Mouse (Mus musculus) cerebellum, postnatal 4 days (tissue): ENCODE measurements around the gene Glis1.

Source experiments
- DNase-seq, 2 experiments: peaks; one replicate each; pipeline ENCODE4 v3.0.0; 2022; ENCODE audit warnings: low spot score in 2 of 2, mixed read lengths in 1 of 2

The Glis1 gene

DNA sequence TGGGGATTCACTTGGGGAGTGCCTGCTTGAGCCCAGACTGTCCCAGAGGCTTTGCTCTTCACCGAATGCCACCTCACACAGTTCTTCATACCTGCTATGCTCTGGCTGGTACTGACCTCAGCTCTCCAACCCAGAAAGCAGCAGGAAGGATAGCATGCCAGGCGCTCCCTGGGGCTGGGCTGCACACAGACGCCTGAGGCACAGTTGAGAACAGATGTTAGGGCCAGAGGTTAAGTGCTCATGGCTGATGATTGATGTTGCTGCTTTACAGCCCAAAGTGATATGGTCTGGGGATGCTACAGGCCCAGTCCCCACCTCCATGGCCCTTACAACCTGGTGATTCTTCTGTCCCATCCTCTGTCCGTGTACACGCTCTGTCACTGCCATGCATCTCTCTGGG is 190.6 kb downstream of the Glis1 start:
- DNase-seq: no peak

- DNase-seq: peak in 1 of 2 experiments; percentile 29
Observed at GRCm38 (mm10) chr4:107628226-107628625, 193.8 kb downstream of the Glis1 start.

DNA sequence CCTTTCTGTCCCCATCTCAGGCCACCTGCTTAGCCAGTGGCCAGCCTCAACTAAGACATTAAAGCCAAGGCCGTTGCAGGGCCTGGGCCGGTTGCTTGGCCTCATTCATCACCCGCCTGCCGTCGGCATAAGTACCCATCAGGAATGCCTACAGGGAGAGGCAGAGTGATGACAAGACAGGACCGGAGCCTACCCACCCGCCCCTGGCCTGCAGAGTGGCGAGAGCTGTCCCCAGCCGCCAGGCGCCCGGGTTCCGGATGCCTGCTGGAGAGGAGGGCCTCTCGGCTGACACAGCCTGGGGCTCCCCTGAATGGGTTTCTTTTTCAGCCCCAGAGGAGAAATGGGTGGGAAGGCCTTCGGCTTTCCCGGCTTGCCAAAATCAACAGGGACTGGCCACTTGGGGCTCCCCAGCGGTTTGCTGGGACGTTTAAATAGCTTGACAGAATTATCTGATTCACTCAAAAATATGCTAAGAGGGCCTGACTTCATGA is 194.6 kb downstream of the Glis1 start:
- DNase-seq: no peak

DNA sequence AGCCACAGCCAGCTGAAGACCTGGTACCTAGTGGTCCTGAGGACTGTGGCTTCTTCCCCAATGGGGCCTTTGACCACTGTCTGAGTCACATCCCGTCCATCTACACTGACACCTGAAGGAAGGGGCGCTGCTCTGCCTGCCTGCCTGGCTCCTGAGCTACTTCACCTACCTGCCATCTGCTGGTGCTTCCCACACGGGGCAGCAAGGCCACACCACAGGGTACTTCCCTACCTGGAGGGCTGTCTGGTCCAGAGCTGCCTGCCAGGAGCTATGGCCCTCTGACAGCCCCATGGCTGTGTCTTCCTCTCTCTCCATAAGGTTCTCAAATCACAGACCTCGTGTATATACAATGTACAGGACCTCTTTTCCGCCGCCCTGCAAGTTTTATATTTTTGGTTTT is 200.2 kb downstream of the Glis1 start:
- DNase-seq: no peak

- DNase-seq: no peak
Observed at GRCm38 (mm10) chr4:107636099-107636498, 201.7 kb downstream of the Glis1 start.

- DNase-seq: no peak
Observed at GRCm38 (mm10) chr4:107637670-107638069, 203.3 kb downstream of the Glis1 start.

GRCm38 (mm10) chr4:107638303-107638702 is 203.9 kb downstream of the Glis1 start:
- DNase-seq: no peak

GRCm38 (mm10) chr4:107641624-107642023 is 207.2 kb downstream of the Glis1 start:
- no peak for DNase-seq

- DNase-seq: no peak
Observed at GRCm38 (mm10) chr4:107648959-107649485, 214.6 kb downstream of the Glis1 start.

- DNase-seq: no peak
Observed at GRCm38 (mm10) chr4:107651021-107651496, 216.7 kb downstream of the Glis1 start.

GRCm38 (mm10) chr4:107652598-107653279 is 218.3 kb downstream of the Glis1 start:
- DNase-seq: peak; percentile 86 to 91

- DNase-seq: no peak
Observed at GRCm38 (mm10) chr4:107653280-107653643, 218.9 kb downstream of the Glis1 start.

GRCm38 (mm10) chr4:107660649-107661048 is 226.3 kb downstream of the Glis1 start:
- DNase-seq: peak in 1 of 2 experiments; percentile 40

DNA sequence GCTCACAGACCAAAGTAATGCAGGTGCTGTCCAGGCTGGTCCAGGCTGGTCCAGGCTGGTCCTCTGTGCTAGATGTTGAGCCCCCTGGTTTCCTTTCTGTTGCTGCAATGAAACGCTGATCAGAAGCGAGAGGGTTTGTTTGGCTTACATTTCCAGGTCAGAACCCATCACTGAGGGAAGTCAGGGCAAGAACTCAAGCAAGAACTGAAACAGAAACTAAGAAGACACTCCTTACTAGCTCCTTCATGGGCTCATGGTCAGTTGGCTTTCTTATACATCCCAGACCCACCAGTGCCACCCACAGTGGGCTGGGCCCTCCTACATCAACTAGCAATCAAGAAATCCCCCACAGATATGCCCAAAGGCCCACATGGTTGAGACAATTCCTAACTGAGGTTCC is 234.1 kb downstream of the Glis1 start:
- DNase-seq: no peak

- no peak for DNase-seq
Observed at GRCm38 (mm10) chr4:107670731-107671130, 236.3 kb downstream of the Glis1 start.

DNA sequence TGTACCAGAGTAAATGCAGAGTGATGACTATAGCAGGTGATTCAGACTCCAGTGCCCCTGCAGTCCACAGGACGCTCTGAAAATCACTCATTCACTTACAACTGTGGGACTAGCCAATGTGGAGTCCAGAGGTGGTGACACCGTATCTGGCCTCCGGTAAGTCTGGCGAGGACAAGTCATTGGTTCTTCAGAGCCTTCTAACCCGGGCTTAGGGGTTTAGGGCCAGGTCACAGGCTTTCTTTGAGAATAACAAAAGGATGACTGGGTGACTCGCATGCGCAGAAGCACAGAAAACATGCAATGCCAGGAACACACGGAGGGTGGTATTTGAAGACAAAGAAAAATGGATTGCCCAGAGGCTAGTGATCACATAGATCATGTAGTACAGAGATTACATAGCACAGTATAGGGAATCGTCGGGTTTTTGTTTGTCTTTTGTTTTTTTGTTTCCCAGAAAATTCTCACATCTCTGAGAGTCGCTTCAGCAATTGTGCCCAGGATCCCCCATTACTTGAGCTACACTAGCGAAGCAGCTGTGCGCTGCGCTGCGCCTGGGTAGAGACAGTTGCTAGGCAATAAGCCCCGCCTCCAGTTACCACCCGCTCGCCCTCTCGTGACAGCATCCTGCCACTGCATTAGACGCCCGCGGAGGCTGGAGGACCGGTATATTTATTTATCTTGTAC is 239.4 kb downstream of the Glis1 start:
- peak; percentile 78 to 89 for DNase-seq

DNA sequence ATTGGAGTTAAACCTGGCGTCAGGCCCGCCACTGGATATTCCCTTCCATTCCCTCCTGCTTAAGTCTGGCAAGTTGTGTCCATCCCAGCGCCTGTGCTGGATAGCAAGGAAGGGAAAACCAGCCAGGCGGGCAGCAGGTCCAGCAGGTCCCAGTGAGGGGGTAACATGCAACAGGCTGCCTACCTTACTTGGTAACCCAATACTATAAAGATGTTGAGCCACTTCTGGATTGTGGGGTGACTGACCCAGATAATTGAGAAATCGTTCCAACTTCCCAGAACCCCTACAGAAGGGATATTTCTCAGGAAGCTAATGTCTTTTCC is 239.9 kb downstream of the Glis1 start:
- DNase-seq: no peak

GRCm38 (mm10) chr4:107675645-107676044 is 241.3 kb downstream of the Glis1 start:
- DNase-seq: no peak

GRCm38 (mm10) chr4:107680311-107681098 is 246.1 kb downstream of the Glis1 start:
- no peak for DNase-seq

DNA sequence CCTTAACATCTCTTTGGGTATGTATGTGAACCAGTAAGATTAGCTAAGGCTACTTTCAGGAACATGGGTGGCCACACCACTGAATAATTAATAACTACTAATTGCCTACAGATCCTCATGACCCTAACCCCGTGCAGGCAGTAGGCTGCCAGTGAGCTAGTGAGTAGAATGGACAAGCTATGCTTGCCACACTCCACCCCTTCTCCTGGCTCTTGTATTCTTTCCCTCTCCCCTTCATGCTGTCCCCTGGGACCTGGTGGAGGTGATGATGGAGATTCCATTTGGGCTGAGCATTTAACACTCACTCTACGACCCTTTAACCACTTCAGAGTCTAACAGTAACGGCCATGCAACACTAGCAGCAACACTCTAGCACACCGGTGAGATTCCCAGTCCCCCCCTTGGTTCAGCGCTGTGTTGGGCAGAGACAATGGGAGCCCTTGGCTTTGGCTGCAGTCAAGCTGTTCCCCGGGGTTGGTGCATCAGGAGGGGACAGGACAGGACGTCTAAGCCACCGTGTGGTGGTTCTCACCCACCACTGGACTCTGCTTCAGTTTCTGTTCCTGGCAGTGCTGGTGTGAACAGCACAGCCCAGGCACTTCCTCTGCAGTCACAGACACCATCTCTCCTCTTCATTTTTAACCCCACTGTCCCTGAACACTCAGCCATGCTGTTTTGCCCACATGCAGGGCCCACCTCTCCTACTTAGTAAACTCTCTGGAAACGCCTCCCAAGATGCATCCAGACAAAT is 246.9 kb downstream of the Glis1 start:
- DNase-seq: no peak

DNA sequence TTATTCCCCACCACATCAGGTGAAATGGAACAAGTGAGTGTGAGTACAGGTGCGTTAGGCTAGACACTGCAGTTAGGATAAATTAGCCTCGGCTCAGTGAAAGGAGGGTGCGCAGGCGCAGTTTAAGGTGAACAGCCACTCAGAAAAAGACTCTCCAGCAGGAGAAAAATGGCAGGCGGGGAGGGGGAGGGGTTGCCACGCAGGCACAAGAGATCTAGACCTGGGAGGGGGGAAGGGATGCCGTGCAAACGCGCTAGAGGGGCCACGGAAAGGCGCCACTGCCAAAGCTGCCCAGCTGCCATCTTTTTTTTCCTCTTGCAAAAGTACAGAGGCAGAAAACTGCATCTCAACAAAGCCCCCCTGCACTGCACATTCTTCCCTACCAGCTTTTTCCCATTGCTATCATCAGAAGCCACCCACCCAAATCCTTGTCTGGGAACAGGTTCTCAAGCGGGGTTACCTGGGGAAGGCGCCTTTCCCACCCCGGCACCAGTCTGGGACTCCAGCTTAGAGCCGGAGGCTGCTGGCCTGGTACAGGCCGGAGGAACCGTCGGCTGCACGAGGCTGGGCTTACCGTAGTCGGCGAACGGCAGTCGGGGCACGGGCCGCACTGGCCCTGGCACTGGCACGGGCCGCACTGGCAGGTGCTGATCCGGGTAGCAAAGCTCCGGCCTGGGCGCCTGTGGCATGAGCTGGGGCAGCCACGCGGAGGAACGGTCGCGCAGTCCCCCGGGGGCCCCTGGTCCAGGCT is 248.8 kb downstream of the Glis1 start:
- no peak for DNase-seq
